Mouse (Mus musculus) stomach, embryonic 16.5 days (tissue): ENCODE results near the gene Klf11. TPM values are rescaled to one million over a fixed set of nuclear protein-coding genes. Genes with fewer than 3 reads are reported as not detected.

Source experiments
- ATAC-seq: fragments of 200-750 bp; cut with Nextera tagmentation; 2 replicates; pipeline ENCODE4 v1.8.0; 2017; ENCODE audit warnings: moderate number of reproducible peaks, moderate TSS enrichment; ENCODE audit not compliant: insufficient read depth, low FRiP score
- H3K27ac ChIP-seq: fragments of 300-500 bp; sonication (generic); 2 replicates; pipeline ENCODE4 v1.5.1; 2014; ENCODE audit warnings: low read length
- H3K27me3 ChIP-seq: fragments of 300-500 bp; sonication (generic); 2 replicates; pipeline ENCODE4 v1.6.1; 2014; ENCODE audit warnings: low read length, control low read depth, mixed read lengths; ENCODE audit not compliant: control insufficient read depth, insufficient read depth
- H3K36me3 ChIP-seq: fragments of 300-500 bp; sonication (generic); 2 replicates; pipeline ENCODE4 v1.6.1; 2014; ENCODE audit warnings: low read length; ENCODE audit not compliant: control insufficient read depth, insufficient read depth
- H3K4me1 ChIP-seq: fragments of 300-500 bp; sonication (generic); 2 replicates; pipeline ENCODE4 v1.6.1; 2014; ENCODE audit warnings: low read length, control low read depth, mixed read lengths; ENCODE audit not compliant: control insufficient read depth, insufficient read depth
- H3K4me2 ChIP-seq: fragments of 300-500 bp; sonication (generic); 2 replicates; pipeline ENCODE4 v1.6.1; 2014; ENCODE audit warnings: low read depth, low read length, mixed read lengths
- H3K4me3 ChIP-seq: fragments of 300-500 bp; sonication (generic); replicated peaks from 2 replicates; pipeline ENCODE4 v1.5.1; 2014; ENCODE audit warnings: mild to moderate bottlenecking, low read length
- H3K9ac ChIP-seq: fragments of 300-500 bp; sonication (generic); 2 replicates; pipeline ENCODE4 v1.6.1; 2014; ENCODE audit warnings: low read length
- H3K9me3 ChIP-seq: fragments of 300-500 bp; sonication (generic); replicated peaks from 2 replicates; pipeline ENCODE4 v1.6.1; 2016; ENCODE audit warnings: low read length, control low read depth; ENCODE audit not compliant: control insufficient read depth
- WGBS: fragments of 180-500 bp; shearing (Covaris S2); extraction: QIAGEN DNeasy Blood & Tissue Kit; methylation state at CpG from one replicate; pipeline ENCODE4 v1.1.7; 2014; 5-methylcytosine and 5-hydroxymethylcytosine counted together
- polyA plus RNA-seq: library from polyadenylated mRNA; unstranded; fragments of >200 nt; fragmentation: Nextera tagmentation; extraction: Ambion mirVana; gene quantifications from 2 replicates; pipeline ENCODE4 v1.2.1, GENCODE M21; 2015

Gene Klf11
- 12.8 TPM in 2 replicates for polyA plus RNA-seq

- peak within 1 kb of the TSS; percentile 96 for H3K27ac ChIP-seq
- no peaks in the 10 kb centered on the region for H3K27me3 ChIP-seq
- peak within 1 kb of the TSS; percentile 88 for H3K4me3 ChIP-seq
- peak within 1 kb of the TSS; percentile 95 for H3K9ac ChIP-seq
- no peaks in the 10 kb centered on the region for H3K9me3 ChIP-seq
- under 1% methylated on average over 60 of the region's 68 CpGs for WGBS
- ATAC-seq, result peak; percentile 94
- H3K36me3 ChIP-seq, result no peaks in the 10 kb centered on the region
- peak within 1 kb of the TSS; percentile 65 for H3K4me2 ChIP-seq
- H3K4me1 ChIP-seq, result peaks cover 19% of the 10 kb centered on the region
These were observed at the start of gene Klf11 for GRCm38 (mm10) chr12:24651063-24651557. Gene Klf11, plus strand, starts transcription at chr12:24651274.

DNA sequence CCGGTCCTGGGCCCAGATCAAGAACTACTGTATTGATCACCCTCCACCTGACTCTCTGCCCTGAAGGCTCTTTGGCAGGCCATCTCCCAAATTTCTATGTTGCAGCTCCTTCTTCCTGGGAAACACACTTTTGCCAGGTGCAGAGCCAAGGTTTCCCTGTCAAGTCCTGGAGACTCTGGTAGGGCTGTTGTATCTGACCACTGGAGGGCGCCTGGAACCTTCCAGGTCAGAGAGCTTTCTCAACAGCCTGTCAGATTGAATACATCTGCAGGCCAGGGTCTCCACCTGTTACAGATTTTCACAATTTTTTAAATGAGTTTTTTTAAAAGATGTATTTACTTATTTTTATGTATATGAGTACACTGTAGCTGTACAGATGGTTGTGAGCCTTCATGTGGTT, 47.8 kb upstream of the Klf11 start:
- no peaks in the 10 kb centered on the region for H3K9me3 ChIP-seq
- no peaks in the 10 kb centered on the region for H3K4me1 ChIP-seq
- H3K36me3 ChIP-seq, result no peaks in the 10 kb centered on the region
- no peaks in the 10 kb centered on the region for H3K27me3 ChIP-seq
- no peak overlapping the region for H3K9ac ChIP-seq
- no peak overlapping the region for H3K4me3 ChIP-seq
- no peak for ATAC-seq
- no peak overlapping the region for H3K27ac ChIP-seq
- WGBS, result 31% methylated on average over 2 of the region's 2 CpGs
- H3K4me2 ChIP-seq, result no peak overlapping the region

GRCm38 (mm10) chr12:24606166-24606565, 44.9 kb upstream of the Klf11 start:
- H3K9ac ChIP-seq, result no peak overlapping the region
- H3K4me3 ChIP-seq, result no peak overlapping the region
- H3K36me3 ChIP-seq, result no peaks in the 10 kb centered on the region
- 70% methylated on average over 10 of the region's 10 CpGs for WGBS
- no peak overlapping the region for H3K27ac ChIP-seq
- H3K4me2 ChIP-seq, result no peak overlapping the region
- H3K27me3 ChIP-seq, result no peaks in the 10 kb centered on the region
- no peaks in the 10 kb centered on the region for H3K4me1 ChIP-seq
- no peaks in the 10 kb centered on the region for H3K9me3 ChIP-seq
- ATAC-seq, result no peak

DNA sequence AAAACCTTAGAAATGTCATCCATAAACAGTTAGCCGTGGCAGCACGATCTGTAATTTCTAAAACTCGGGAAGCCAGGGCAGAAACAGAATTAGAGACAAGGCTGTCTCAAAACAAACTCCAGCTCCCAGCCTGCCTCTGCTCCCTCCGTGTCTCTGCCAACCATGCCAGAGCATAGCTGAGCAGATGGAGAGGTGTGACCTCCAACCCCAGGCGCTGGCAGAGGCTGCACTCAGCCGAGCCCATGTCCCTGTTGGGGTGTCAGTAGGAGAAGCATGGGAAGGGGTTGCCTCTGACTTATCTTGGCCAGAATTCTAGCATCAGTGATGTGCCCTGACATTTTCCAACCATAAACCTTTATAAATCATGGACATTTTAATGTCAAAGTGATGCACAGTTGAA, 38.5 kb upstream of the Klf11 start:
- Histone ChIP-seq H3K36me3 (no peaks in the 10 kb centered on the region), H3K4me2 (no peak overlapping the region), H3K4me1 (no peaks in the 10 kb centered on the region), H3K27me3 (no peaks in the 10 kb centered on the region), H3K27ac (no peak overlapping the region), H3K9me3 (no peaks in the 10 kb centered on the region), H3K9ac (no peak overlapping the region), H3K4me3 (no peak overlapping the region)
- WGBS, result 67% methylated on average over 6 of the region's 6 CpGs
- ATAC-seq, result no peak

DNA sequence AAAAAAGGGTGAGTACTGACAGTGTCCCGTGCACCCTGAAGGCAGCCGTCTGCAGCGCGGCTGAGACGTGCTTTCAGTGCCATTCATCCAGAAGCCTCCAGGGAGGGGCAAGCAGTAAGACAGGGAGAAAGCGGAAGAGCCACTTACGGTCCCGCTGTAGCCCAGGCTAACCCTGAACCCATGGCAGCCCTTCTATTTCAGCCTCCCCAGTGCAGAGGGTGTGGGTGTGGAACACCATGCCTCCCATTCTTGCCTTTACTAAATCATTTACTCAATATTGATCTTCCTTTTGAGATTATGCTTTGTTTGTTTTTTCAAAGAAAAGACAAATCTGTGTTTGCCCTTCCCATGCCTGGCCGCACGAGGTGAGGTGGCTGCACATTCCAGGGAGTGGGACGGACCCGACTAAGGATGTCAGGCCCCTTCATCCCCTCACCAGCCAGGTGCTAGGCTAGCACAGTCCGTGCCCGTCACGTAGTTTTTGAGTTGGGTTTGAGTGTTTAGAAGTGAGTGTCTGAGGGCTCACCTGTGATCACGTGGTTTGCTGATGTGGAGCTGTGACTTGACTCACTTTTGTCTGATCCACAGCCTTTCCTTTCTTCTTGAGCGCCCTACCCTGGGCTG, 36.5 kb upstream of the Klf11 start:
- H3K9me3 ChIP-seq, result no peaks in the 10 kb centered on the region
- no peak overlapping the region for H3K4me2 ChIP-seq
- peak; percentile 89 for ATAC-seq
- no peak overlapping the region for H3K4me3 ChIP-seq
- no peaks in the 10 kb centered on the region for H3K4me1 ChIP-seq
- H3K27ac ChIP-seq, result peak overlapping the region; percentile 49; the same call in 1 of the 2 replicates
- no peaks in the 10 kb centered on the region for H3K27me3 ChIP-seq
- no peak overlapping the region for H3K9ac ChIP-seq
- 52% methylated on average over 17 of the region's 17 CpGs for WGBS
- no peaks in the 10 kb centered on the region for H3K36me3 ChIP-seq

- Histone ChIP-seq H3K9me3 (no peaks in the 10 kb centered on the region), H3K9ac (no peak overlapping the region), H3K27me3 (no peaks in the 10 kb centered on the region), H3K27ac (peak overlapping the region; percentile 49; the same call in 1 of the 2 replicates), H3K4me2 (no peak overlapping the region), H3K4me1 (no peaks in the 10 kb centered on the region), H3K4me3 (no peak overlapping the region), H3K36me3 (no peaks in the 10 kb centered on the region)
- no peak for ATAC-seq
- 45% methylated on average over 3 of the region's 3 CpGs for WGBS
These were observed 35.9 kb upstream of the Klf11 start for GRCm38 (mm10) chr12:24615140-24615539.

GRCm38 (mm10) chr12:24619436-24619835, 31.6 kb upstream of the Klf11 start:
- ATAC-seq, result no peak
- 58% methylated on average over 4 of the region's 4 CpGs for WGBS

DNA sequence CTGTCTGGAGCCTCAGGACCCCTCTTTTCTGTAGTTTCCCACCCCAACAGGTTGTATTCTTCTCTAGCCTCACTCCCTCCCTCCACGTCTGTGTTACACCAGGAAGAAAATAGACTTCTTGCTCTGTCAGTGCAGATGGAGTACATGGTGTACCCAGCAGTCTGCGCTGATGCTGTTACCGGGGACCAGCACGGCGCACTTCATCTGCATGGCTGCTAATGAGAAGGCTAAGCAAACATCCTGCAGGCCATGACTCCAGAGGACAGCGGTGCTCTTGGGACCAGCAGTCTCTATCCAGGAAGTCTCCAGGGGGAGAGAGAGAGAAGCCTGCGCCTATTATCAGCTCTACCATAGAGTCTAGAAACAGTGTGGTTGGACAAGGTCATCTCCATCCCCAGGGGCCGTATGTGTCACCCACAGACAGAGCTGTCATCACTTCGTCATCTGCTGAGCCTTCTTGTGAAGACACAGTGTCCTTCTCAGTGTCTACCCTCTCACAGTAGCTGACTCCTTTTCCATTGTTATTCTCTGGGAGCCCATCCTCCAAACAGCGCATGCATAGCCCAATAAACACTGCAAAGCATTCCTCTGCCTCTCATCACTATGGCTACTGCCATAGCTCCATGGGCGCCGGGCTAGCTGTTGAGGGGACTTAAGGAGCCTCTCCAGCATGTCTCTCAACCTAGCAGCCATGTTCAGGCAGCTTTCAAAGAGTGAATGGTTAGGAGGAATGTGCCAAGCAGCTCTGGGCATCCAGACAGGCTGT, 27.4 kb upstream of the Klf11 start:
- Histone ChIP-seq H3K4me2 (no peak overlapping the region), H3K36me3 (no peaks in the 10 kb centered on the region), H3K9ac (no peak overlapping the region), H3K27ac (no peak overlapping the region), H3K4me1 (no peaks in the 10 kb centered on the region), H3K4me3 (no peak overlapping the region), H3K27me3 (no peaks in the 10 kb centered on the region), H3K9me3 (no peaks in the 10 kb centered on the region)
- 0 out of 2 replicates have a peak, but pooled peaks have one; percentile 39 for ATAC-seq
- 69% methylated on average over 12 of the region's 12 CpGs for WGBS

More at GRCm38 (mm10) chr12:24619436-24619835, 31.6 kb upstream of the Klf11 start:
- no peaks in the 10 kb centered on the region for H3K36me3 ChIP-seq
- H3K4me2 ChIP-seq, result no peak overlapping the region
- no peak overlapping the region for H3K4me3 ChIP-seq
- no peaks in the 10 kb centered on the region for H3K27me3 ChIP-seq
- H3K27ac ChIP-seq, result no peak overlapping the region
- no peaks in the 10 kb centered on the region for H3K9me3 ChIP-seq
- H3K9ac ChIP-seq, result no peak overlapping the region
- H3K4me1 ChIP-seq, result no peaks in the 10 kb centered on the region

DNA sequence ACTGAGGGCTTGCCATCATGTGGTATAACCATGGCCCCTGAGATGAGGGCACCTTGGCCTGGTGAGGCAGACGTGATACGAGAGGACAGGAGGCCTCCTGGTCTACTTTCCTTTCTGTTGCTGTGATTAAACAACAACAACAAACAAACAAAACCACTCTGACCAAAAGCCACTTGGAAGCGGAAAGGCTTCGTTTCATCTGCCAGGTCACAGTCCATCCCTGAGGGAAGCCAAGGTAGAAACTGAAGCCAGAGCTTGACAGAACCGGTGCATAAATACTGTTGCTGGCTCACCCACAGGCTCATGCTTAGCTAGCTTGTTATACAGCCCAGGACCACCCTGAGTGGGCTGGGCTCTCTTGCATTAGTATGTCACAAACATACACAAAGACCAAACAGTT, 24.7 kb upstream of the Klf11 start:
- Histone ChIP-seq H3K27me3 (no peaks in the 10 kb centered on the region), H3K27ac (no peak overlapping the region), H3K4me3 (no peak overlapping the region), H3K36me3 (no peaks in the 10 kb centered on the region), H3K9me3 (no peaks in the 10 kb centered on the region), H3K4me2 (no peak overlapping the region), H3K9ac (no peak overlapping the region), H3K4me1 (no peaks in the 10 kb centered on the region)
- no peak for ATAC-seq
- WGBS, result 87% methylated on average over 5 of the region's 5 CpGs
